Mouse (Mus musculus) layer of hippocampus, adult 2 months (tissue): Measurements from ENCODE around the gene Prnd. TPM values are rescaled to one million over a fixed set of nuclear protein-coding genes. Genes with fewer than 3 reads are reported as not detected.

Source experiments
- DNase-seq, 2 experiments: peaks; one replicate each; pipeline ENCODE4 v3.0.0; 2022; ENCODE audit warnings: low spot score in 2 of 2
- H3K27ac ChIP-seq: fragments of 200-600 bp; 2 replicates; pipeline ENCODE4 v1.8.1; 2022
- H3K4me3 ChIP-seq: fragments of 200-600 bp; 2 replicates; pipeline ENCODE4 v1.8.1; 2022; ENCODE audit warnings: mild to moderate bottlenecking
- CTCF ChIP-seq: fragments of 200-600 bp; conservative IDR thresholded peaks from 2 replicates; pipeline ENCODE4 v1.8.1; 2022; ENCODE audit warnings: antibody characterized with exemption, mild to moderate bottlenecking, moderate library complexity
- long read RNA-seq, 2 experiments: library from polyadenylated mRNA; stranded (forward); transcript quantifications; one replicate each; pipeline ENCODE4 v2.0.0; 2021; ENCODE audit warnings: borderline mapping rate in 2 of 2
- total RNA-seq, 2 experiments: library from RNA; stranded (reverse); gene quantifications; 2 replicates each; pipeline ENCODE4 v1.2.3; 2021

Prnd gene
- not detected for total RNA-seq
- long read RNA-seq, experiment 1: 0 reads
- long read RNA-seq, experiment 2: 0 reads

DNA sequence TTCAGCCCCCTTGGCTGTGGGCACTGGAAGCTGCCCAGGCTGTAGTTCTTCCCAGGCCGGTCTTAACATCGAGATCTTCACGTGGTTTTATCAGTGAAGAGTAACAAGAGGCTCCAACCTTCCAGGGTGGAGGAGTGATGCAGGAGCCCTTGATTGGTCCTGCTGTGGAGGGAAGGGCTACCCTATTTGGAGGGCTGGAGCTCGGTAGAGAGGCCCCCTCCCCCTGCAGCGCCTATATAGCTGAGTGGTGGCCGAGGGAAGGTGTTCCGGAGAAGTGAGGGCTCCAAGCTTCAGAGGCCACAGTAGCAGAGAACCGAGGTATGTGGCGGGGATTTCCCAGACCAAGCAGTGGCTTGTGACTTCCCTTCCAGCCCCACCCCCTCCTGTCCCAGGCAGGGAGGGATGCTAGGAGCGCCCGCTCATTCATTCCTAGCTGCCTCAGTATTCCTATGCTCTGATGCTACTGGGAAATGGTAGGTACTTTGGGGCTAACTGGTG is at the start of gene Prnd:
Gene Prnd, plus strand, starts transcription at position 264 of the 498 bp plus-strand sequence.
- Histone ChIP-seq H3K4me3 (no peak within 1 kb of the TSS), H3K27ac (no peak within 1 kb of the TSS)
- peak in 1 of 2 experiments; percentile 5 for DNase-seq
- no peak for TF ChIP-seq CTCF

DNA sequence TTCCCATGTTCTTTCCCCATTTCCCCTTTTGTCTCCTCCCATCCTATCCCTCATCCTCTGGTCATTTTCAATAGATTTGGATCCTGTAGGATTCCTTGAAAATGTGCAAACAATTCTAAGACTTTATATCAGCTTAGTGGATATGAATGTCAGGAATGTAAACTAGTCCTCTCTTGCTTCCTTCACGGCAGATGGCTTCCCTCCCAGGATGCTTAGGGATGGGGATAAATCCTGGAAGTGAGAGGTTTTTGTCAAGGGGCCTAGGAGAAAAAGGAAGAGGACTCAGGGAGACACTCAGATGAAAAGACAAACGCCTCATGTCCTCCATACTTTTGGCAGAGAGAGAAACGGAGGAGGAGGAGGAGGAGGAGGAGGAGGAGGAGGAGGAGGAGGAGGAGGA is 48.2 kb upstream of the Prnd start:
- no peak for TF ChIP-seq CTCF
- no peak overlapping the region for H3K27ac ChIP-seq
- DNase-seq: no peak

DNA sequence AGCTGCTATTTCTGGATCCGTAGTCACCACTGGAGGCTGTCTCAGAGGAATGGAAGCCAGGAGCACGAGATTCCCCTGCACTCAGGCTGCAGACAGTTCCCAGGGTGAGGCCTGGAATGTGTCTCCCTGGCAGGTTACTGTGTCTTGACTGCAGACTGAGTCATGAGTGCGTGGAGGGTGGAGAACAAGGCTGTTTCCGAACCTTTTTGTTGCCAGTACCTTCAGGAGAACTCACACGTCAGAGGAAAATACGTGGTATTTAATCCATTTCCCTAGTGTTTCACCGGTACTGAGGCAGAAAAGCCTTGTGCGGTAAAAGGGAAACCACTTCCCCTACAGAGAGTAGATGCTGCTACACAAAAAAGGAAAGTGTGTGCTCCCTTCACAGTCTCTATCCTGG is 47.8 kb upstream of the Prnd start:
- TF ChIP-seq CTCF: no peak
- DNase-seq: no peak

More for the DNA sequence above, 48.2 kb upstream of the Prnd start:
- no peak overlapping the region for H3K4me3 ChIP-seq

DNA sequence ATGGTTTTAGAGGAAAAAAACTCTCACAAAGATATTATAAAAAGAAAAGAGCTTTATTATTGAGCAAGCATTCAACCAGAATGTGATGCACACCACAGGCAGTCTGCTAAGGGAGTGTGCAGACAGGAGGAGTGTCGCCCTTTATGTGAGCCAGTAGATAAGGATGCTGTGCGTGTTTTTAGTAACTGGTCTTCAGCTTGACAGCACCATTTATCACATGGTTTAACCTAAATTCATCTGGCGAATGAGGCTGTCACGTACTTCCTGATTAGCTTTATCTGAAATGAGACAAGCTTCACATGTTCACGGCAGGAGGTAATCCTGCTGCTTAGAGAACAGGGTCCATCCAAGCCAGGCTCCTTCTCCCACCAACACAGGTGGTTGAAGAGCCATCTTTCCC is 45.6 kb upstream of the Prnd start:
- H3K27ac ChIP-seq: no peak overlapping the region
- TF ChIP-seq CTCF: no peak
- no peak overlapping the region for H3K4me3 ChIP-seq
- no peak for DNase-seq

More for the DNA sequence above, 47.8 kb upstream of the Prnd start:
- Histone ChIP-seq H3K27ac (peak overlapping the region; percentile 54; the same call in 1 of the 2 replicates), H3K4me3 (no peak overlapping the region)

DNA sequence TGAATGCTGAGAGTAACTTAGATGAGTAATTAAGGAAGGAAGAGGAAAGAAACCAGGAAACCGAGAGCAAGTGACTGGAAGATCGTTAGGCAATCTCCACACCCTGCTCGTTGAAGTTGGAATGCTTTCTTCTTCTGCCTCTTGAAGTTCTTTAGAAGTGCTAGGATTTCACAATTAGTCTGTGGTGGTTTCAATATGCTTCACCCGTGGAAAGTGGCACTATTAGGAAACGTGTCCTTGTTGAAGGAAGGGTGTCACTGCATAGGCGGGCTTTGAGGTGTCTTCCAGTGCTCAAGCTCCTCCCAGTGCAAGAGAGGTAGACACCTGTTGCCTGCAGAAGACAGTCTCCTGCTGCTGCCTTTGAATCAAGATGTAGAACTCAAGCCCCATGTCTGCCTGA is 44.9 kb upstream of the Prnd start:
- DNase-seq: no peak
- no peak for TF ChIP-seq CTCF
- H3K27ac ChIP-seq: no peak overlapping the region
- H3K4me3 ChIP-seq: no peak overlapping the region

DNA sequence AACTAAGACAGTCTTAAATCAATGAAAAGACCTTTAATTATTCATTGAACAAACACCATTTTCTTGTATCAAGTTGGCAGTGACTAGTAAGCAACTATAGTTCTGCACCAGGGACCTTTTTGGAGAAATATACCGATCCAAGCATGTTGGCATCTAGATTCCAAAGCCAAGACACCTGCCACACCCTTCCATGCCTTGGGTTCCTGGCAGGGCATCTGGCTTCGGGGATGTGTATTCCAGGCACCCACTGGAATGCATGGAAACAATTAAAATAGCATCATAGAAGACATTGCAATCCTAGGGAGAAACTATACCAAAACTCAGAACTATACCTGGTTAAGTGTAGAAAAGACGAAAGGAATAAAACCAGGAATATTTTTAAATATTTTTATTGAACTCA is 44.4 kb upstream of the Prnd start:
- no peak for TF ChIP-seq CTCF
- no peak for DNase-seq
- Histone ChIP-seq H3K27ac (no peak overlapping the region), H3K4me3 (no peak overlapping the region)

DNA sequence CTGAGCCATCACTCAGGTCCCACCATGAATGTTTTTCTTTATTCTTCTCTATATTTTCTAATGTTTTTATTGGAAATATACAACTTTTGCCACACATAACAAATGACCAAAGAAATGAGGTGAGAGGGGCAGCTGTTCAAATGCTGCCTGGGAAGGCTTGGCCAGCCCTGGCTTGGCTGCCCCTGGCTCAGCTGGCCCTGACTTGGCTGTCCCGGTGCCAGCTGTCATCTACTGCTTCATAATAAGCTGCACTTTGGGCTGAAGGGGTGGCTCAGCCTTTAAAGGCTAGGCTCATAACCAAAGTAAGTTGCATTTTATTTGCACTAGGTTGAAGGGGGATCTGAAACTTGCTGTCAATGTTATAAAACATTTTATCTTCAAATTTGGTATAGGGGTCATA is 43.8 kb upstream of the Prnd start:
- no peak for DNase-seq
- H3K4me3 ChIP-seq: no peak overlapping the region
- no peak overlapping the region for H3K27ac ChIP-seq
- TF ChIP-seq CTCF: no peak

DNA sequence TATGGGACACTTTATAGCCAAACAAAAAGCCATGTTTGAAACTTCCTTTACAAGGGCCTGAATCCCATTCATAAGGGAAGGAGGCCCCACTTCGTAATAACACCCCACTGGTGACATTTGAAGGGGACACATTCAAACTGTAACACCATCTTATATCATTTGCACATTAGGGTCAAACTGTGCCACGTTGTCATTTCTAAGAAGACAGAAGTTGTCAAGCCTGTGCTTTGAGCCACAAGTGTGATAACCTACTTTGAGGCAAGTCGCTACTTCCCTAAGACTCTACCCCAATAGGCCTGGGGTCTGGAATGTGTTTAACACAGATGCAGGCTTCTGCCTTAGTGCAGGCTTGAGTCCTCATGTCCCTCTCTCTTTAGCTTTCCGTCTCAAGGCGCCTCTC is 43.4 kb upstream of the Prnd start:
- TF ChIP-seq CTCF: no peak
- Histone ChIP-seq H3K4me3 (no peak overlapping the region), H3K27ac (no peak overlapping the region)
- DNase-seq: no peak

DNA sequence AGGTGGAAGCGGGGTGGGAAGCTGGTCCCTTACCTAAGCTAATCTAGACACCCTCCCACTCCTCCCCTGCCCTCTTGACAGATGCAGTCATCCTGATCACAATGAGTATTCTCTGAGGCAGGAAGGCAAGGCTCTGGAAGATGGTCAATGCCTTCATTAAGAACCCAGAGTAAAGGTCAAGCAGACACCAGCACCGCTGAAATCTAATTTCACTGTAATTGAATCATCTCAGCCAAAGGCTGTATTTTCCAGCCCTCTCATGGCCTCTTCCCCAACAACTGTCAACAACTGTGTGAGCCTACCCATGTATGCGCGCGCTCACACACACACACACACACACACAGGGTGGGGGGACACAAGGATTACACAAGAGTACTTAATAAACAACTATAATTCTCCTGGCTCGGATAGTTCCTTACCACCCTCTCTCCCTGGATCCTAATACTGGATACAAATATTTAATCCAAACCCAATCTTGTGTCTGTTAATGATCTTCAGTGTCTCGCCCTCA is 42.3 kb upstream of the Prnd start:
- DNase-seq: no peak
- H3K27ac ChIP-seq: peak overlapping the region; percentile 98
- TF ChIP-seq CTCF: no peak
- no peak overlapping the region for H3K4me3 ChIP-seq

DNA sequence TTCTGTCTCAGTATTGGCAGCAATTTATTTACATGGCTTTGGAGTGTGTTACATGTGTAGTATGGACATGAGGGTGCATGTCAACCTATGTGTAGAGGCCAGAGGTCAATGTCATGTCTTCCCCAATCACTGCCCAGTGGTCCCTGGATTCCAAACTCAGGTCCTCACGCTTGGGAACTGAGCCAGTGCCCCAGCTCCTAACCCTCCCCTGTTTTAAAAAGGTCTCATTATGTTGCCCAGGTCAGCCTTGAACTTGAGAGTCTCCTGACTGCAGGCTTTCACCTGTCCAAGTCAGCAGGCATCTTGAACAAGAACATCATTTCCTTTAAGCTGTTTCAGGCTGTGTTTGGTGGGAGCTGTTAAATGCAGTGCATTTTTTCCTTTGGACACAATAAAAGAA is 41.8 kb upstream of the Prnd start:
- H3K27ac ChIP-seq: peak overlapping the region; percentile 98
- no peak for TF ChIP-seq CTCF

DNA sequence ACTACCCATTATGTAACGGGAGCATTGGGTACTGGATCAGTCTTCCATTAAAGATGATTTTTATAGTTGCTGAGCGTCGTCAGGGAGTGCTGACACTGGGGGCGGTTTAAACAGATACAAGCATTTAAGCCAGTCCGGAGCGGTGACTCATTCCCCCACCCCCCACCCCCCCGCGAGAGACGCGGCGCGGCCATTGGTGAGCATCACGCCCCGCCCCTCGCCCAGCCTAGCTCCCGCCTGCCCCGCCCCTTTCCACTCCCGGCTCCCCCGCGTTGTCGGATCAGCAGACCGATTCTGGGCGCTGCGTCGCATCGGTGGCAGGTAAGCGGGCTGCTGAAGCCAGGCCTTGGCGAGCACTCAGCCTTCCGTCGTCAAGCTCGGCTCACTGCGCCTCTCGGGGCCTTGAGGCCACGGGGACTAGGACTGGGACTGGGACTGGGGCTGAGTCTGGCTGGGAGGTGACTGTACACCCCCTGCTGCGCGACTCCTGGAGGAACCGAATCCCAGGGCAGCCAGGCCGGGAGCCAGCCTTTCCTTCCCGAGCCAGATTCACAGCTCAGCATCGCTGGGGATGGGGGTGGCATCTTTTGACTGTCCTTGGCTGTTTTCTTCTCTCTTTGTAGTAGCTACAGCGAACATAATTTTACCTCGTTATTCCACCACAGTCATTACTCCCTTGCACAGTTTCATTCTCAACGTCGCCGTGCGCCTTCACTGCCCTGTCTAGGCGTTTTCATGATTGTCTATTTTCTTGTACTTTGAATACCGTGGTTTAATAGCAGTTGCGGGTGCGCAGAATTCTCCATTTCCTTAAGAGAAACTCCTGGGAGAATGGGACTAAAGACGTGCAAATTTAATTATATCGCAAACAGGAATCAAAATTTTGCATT is 40.7 kb upstream of the Prnd start, which contains the start of the genes Prnp and Prn:
Gene Prnp, plus strand, starts transcription at position 246 of the 890 bp plus-strand sequence.
Gene Prn, plus strand, starts transcription at position 275 of the 890 bp plus-strand sequence.
- DNase-seq: peak; percentile 93 to 94
- no peak for TF ChIP-seq CTCF

More for the DNA sequence above, 41.8 kb upstream of the Prnd start:
- H3K4me3 ChIP-seq: peak overlapping the region; percentile 87; the same call in 1 of the 2 replicates
- no peak for DNase-seq

DNA sequence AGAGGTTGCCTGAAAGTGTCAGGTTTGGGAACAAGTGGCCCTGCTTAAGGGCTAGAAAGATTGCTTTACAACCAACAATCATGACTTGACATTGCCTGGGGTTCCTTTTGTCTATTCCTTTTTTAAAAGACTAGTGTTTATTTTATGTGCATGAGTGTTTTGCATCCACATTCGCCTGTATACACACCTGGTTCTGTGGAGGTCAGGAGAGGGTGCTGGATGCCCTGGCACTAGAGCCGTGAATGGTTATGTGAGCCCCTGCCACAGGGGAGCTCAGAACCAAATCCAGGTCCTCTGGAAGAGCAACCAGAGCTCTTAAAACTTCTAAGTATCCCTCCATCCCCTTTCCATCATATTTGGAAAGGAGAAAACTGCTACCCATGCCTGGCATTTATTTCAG is 39.8 kb upstream of the Prnd start:
- Histone ChIP-seq H3K4me3 (peak overlapping the region; percentile 87), H3K27ac (peak overlapping the region; percentile 98)
- no peak for DNase-seq
- TF ChIP-seq CTCF: no peak

More for the DNA sequence above, 40.7 kb upstream of the Prnd start, which contains the start of the genes Prnp and Prn:
- Histone ChIP-seq H3K4me3 (peak within 1 kb of the TSS; percentile 87), H3K27ac (peak within 1 kb of the TSS; percentile 98)

DNA sequence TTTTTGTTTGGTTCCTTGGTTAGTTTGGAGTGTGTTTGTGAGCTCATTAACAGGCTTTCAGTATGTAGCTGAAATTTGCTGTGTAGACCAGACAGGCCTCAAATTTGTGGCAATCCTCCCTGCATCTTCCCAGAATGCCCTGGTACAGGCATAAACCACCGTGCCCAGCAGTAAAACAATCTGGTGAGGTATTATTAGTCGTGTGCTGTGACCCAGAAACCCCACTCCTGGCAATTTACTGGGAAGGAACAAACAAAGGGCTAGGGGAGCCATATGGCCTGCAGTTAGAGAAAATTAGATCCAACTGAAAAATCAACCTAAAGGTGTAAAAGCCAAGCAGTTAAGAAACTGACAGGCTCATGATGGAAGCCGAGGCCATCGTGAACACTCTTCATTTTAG is 39.3 kb upstream of the Prnd start:
- TF ChIP-seq CTCF: no peak
- H3K4me3 ChIP-seq: peak overlapping the region; percentile 87
- DNase-seq: no peak
- peak overlapping the region; percentile 98 for H3K27ac ChIP-seq
